Mouse (Mus musculus) midbrain, embryonic 14.5 days (tissue): ENCODE measurements around the gene Ocm. TPM values are rescaled to one million over a fixed set of nuclear protein-coding genes. Genes with fewer than 3 reads are reported as not detected.

ENCODE experiments used
- ATAC-seq: fragments of 200-750 bp; cut with Nextera tagmentation; 2 replicates; pipeline ENCODE4 v1.8.0; 2017; ENCODE audit warnings: moderate number of reproducible peaks, moderate library complexity; ENCODE audit not compliant: low FRiP score, low TSS enrichment
- DNase-seq: peaks from one replicate; pipeline ENCODE4 v3.0.0-alpha.2; 2015
- H3K27ac ChIP-seq: fragments of 300-500 bp; sonication (generic); replicated peaks from 2 replicates; pipeline ENCODE4 v1.5.1; 2014; ENCODE audit warnings: mild to moderate bottlenecking, low read depth, low read length, moderate library complexity
- H3K27me3 ChIP-seq: fragments of 300-500 bp; sonication (generic); 2 replicates; pipeline ENCODE4 v1.6.1; 2014; ENCODE audit warnings: low read length, control low read depth, mixed read lengths; ENCODE audit not compliant: control insufficient read depth, insufficient read depth
- H3K36me3 ChIP-seq: fragments of 300-500 bp; sonication (generic); 2 replicates; pipeline ENCODE4 v1.6.1; 2014; ENCODE audit warnings: low read length, control low read depth; ENCODE audit not compliant: control insufficient read depth, insufficient read depth
- H3K4me1 ChIP-seq: fragments of 300-500 bp; sonication (generic); 2 replicates; pipeline ENCODE4 v1.6.1; 2014; ENCODE audit warnings: mild to moderate bottlenecking, antibody characterized with exemption, low read length, control low read depth; ENCODE audit not compliant: control insufficient read depth, insufficient read depth
- H3K4me2 ChIP-seq: fragments of 300-500 bp; sonication (generic); 2 replicates; pipeline ENCODE4 v1.6.1; 2014; ENCODE audit warnings: mild to moderate bottlenecking, low read length, moderate library complexity
- H3K4me3 ChIP-seq: fragments of 300-500 bp; sonication (generic); replicated peaks from 2 replicates; pipeline ENCODE4 v1.5.1; 2014; ENCODE audit warnings: low read depth, low read length
- H3K9ac ChIP-seq: fragments of 300-500 bp; sonication (generic); replicated peaks from 2 replicates; pipeline ENCODE4 v1.6.1; 2014; ENCODE audit warnings: mild to moderate bottlenecking, low read length, moderate library complexity
- H3K9me3 ChIP-seq: fragments of 300-500 bp; sonication (generic); 2 replicates; pipeline ENCODE4 v1.6.1; 2016; ENCODE audit warnings: low read length, control low read depth, mixed read lengths; ENCODE audit not compliant: control insufficient read depth
- WGBS: fragments of 180-500 bp; shearing (Covaris S2); extraction: QIAGEN DNeasy Blood & Tissue Kit; methylation state at CpG from one replicate; pipeline ENCODE4 v1.1.7; 2014; 5-methylcytosine and 5-hydroxymethylcytosine counted together
- polyA plus RNA-seq: library from polyadenylated mRNA; unstranded; fragments of >200 nt; fragmentation: Nextera tagmentation; extraction: Ambion mirVana; gene quantifications from 2 replicates; pipeline ENCODE4 v1.2.1, GENCODE M21; 2014

Ocm gene
- polyA plus RNA-seq, 1 experiment from 2014 or later: not detected

DNA sequence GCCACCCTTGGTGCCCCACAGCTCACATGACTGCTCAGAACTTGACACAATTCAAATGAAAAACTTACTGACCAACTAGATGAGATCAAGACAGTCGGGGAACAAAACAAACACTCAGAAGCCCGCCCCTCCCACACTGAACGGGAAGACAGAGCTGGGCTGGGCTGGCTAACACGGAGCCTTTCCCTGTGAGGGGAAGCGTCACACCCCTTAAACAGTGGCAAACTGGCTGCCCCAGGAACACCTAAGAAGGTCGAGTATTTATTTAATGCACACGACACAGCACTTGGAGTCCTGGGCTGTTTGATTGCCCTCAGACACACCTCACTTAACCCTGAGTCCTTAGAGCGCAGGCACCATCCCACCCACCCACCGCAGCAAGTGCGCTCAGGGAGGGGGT, 33.8 kb downstream of the Ocm start:
- WGBS: 90% methylated on average over 10 of the region's 10 CpGs
- no peak for DNase-seq
- Histone ChIP-seq H3K4me1 (no peaks in the 10 kb centered on the region), H3K27ac (no peak overlapping the region), H3K4me2 (no peak overlapping the region), H3K27me3 (no peaks in the 10 kb centered on the region), H3K9ac (no peak overlapping the region), H3K4me3 (no peak overlapping the region), H3K9me3 (no peaks in the 10 kb centered on the region), H3K36me3 (peaks cover 98% of the 10 kb centered on the region)
- ATAC-seq: no peak

DNA sequence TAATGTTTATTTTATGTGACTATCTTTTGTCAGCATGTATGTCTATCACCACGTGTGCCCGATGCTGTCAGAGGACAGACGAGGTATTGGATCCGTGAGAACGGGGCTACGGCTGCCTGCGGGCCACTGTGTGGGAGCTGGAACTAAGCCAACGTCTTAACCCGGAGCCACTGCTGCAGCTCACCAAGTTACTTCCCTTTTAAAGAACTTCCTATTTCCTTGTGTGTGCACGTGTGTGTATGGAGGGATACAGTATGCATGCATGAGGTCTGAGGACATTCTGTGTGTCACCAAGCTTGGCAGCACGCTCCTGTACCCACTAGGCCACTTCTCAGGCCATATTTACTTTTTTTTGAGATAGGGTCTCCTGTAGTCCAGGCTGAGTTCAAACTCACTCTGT, 36.4 kb downstream of the Ocm start:
- no peaks in the 10 kb centered on the region for H3K9me3 ChIP-seq
- H3K4me1 ChIP-seq: no peaks in the 10 kb centered on the region
- H3K4me2 ChIP-seq: no peak overlapping the region
- no peak for ATAC-seq
- H3K9ac ChIP-seq: no peak overlapping the region
- H3K27me3 ChIP-seq: no peaks in the 10 kb centered on the region
- WGBS: 94% methylated on average over 11 of the region's 11 CpGs
- peaks cover 98% of the 10 kb centered on the region for H3K36me3 ChIP-seq
- no peak overlapping the region for H3K27ac ChIP-seq
- DNase-seq: no peak
- no peak overlapping the region for H3K4me3 ChIP-seq

DNA sequence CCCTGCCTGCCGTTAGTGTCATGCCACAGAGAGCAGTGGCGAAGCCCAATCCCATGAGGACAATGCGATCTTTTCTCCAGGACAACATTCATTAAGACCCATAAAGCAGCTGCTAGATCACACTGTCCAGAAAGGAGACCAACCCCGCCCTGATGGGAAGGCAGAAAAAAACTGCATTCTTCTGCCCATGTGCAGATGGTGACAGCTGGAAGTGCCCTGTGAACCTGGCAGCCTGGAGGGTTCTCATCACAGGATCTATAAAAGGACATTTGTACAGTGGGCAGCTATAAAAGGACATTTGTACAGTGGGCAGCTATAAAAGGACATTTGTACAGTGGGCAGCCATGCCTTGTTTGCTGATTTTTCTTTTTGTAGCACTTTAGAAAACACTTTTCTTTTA, 37.4 kb downstream of the Ocm start:
- WGBS: 84% methylated on average over 4 of the region's 4 CpGs

DNA sequence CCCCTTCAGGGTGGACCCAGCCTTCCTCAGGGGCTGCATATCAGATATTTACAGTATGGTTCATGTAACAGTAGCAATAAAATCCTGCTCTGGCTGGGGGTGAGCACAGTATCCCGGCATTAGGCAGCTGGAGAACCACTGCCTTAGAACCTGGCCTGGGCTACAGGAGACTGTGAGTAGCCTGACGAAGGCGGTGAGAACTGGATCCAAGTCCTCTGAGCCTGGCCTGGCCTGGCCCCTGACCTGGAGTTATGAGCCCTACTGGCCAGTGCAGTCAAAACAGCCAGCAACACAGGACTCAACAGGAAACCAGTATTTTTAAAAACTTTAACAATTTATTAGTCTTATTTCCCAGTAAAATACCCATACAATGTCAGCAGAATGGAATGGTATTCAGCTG, 38.9 kb downstream of the Ocm start:
- 93% methylated on average over 3 of the region's 3 CpGs for WGBS
- ATAC-seq (no peak), DNase-seq (no peak)
- no peaks in the 10 kb centered on the region for H3K4me1 ChIP-seq
- no peak overlapping the region for H3K27ac ChIP-seq
- peaks cover 91% of the 10 kb centered on the region for H3K36me3 ChIP-seq
- no peaks in the 10 kb centered on the region for H3K27me3 ChIP-seq
- no peaks in the 10 kb centered on the region for H3K9me3 ChIP-seq
- H3K4me3 ChIP-seq: no peak overlapping the region
- H3K9ac ChIP-seq: no peak overlapping the region
- no peak overlapping the region for H3K4me2 ChIP-seq

More for the DNA sequence above, 37.4 kb downstream of the Ocm start:
- Histone ChIP-seq H3K36me3 (peaks cover 97% of the 10 kb centered on the region), H3K9ac (no peak overlapping the region), H3K9me3 (no peaks in the 10 kb centered on the region), H3K4me1 (no peaks in the 10 kb centered on the region), H3K27ac (no peak overlapping the region), H3K27me3 (no peaks in the 10 kb centered on the region), H3K4me3 (no peak overlapping the region), H3K4me2 (no peak overlapping the region)
- DNase-seq (no peak), ATAC-seq (no peak)

DNA sequence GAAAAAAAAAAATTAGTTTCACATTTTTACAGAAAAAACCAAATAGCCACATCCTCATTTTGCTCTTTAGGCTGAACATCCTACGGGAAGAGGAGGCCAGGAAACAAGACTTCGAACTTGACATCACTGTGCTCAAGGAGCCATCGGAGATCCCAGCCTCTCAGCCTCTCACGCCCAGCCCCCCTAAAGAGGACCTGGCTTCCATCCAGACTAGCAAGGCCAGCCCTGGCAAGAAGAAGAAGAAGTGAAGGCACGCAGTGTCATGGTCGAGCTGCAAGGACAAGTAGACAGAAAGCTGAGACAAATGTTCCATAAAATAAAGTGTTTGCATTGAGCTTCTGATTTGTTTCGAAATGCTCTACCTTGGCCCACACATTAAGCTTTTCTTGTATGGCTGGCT, 41.1 kb downstream of the Ocm start:
- no peaks in the 10 kb centered on the region for H3K9me3 ChIP-seq
- no peaks in the 10 kb centered on the region for H3K27me3 ChIP-seq
- peaks cover 69% of the 10 kb centered on the region for H3K36me3 ChIP-seq
- H3K4me3 ChIP-seq: no peak overlapping the region
- no peak overlapping the region for H3K9ac ChIP-seq
- DNase-seq: peak; percentile 1
- peaks cover 3% of the 10 kb centered on the region; the same call in 1 of the 2 replicates for H3K4me1 ChIP-seq
- no peak for ATAC-seq
- WGBS: 87% methylated on average over 7 of the region's 7 CpGs
- H3K4me2 ChIP-seq: no peak overlapping the region
- H3K27ac ChIP-seq: no peak overlapping the region

DNA sequence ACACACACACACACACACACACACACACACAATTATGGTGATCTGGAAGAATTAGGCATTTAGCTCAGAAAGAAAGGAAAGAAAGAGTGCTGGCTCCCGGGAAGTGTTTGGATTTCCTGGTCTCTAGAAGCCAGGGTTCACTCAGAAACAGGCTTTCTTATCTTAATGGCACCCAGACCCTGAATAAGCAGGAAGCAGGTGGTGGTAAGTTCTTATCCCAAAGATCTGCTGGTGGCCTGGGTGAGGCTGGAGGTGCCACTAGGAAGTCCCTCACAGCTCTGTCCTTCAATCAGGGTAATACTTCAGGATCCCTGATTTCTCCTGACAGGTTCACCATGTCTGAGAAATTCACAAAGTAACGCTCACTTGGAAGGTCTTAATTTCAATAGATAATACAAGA, 44.1 kb downstream of the Ocm start:
- H3K9ac ChIP-seq: no peak overlapping the region
- peaks cover 3% of the 10 kb centered on the region; the same call in 1 of the 2 replicates for H3K4me1 ChIP-seq
- DNase-seq (no peak), ATAC-seq (no peak)
- no peak overlapping the region for H3K27ac ChIP-seq
- H3K4me2 ChIP-seq: no peak overlapping the region
- H3K36me3 ChIP-seq: peaks cover 39% of the 10 kb centered on the region
- no peaks in the 10 kb centered on the region for H3K27me3 ChIP-seq
- WGBS: 90% methylated on average over 2 of the region's 2 CpGs
- H3K4me3 ChIP-seq: no peak overlapping the region
- no peaks in the 10 kb centered on the region for H3K9me3 ChIP-seq

DNA sequence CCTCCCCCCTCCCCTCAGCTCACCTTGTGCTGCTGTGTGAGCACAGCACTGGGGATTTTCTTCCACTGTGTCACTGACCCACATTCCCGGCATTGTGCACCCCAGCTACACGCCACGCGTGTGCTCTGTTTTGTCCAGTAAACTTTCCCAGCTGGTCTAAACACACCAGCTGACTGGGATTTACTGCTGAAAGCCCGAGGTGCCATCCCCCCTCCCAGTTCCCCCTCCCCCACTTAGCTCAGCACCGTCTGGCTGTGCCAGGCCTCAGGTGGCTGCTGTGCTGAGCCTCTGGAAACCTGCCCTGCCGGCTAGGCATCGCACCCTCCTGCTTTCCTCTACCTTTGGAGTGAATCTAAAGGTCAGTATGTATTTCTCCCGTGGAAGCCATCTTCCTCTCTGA, 45.6 kb downstream of the Ocm start:
- 30% methylated on average over 9 of the region's 9 CpGs for WGBS
- Histone ChIP-seq H3K4me1 (peaks cover 3% of the 10 kb centered on the region; the same call in 1 of the 2 replicates), H3K9ac (0 out of 2 replicates have a peak overlapping the region, but pooled peaks have one; percentile 23), H3K27me3 (no peaks in the 10 kb centered on the region), H3K36me3 (peaks cover 24% of the 10 kb centered on the region), H3K27ac (no peak overlapping the region), H3K4me2 (no peak overlapping the region), H3K9me3 (no peaks in the 10 kb centered on the region), H3K4me3 (no peak overlapping the region)
- ATAC-seq (no peak), DNase-seq (peak; percentile 45)

DNA sequence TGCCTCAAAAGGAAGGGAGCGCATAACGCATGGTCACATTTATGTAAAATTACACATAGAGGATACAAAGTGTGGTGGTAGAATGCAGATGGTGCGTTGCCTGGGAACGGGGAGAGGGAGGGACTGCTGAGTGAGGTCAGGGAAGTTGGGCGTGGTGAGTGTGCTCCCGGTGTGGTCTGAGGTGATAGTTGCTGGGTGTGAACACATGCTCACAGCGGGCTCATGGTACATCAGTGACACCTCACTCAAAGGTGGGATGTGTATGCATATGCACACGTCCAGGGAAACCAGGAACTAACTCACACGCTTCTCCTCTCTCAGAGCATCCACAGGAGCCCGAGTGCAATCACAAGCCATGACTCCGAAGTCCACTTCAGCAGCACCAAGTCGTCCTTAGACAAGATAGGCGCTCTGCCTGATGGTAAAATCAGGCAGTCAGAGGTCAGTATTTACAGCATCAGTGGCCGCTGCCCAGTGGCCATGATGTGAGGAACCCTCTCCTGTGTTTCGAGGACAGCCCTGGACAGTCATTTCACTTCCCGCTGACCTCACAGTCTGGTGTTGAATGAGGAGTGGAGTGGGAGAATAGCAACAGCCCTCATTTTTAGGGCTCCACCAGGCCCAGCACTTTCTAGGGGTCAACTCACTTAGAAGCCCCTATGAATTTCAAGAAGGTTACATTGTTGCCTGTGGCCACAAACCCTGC, 49.6 kb downstream of the Ocm start:
- DNase-seq (no peak), ATAC-seq (no peak)
- Histone ChIP-seq H3K4me3 (no peak overlapping the region), H3K36me3 (no peaks in the 10 kb centered on the region), H3K9ac (no peak overlapping the region), H3K27me3 (no peaks in the 10 kb centered on the region), H3K27ac (no peak overlapping the region), H3K4me1 (peaks cover 3% of the 10 kb centered on the region; the same call in 1 of the 2 replicates), H3K4me2 (no peak overlapping the region), H3K9me3 (no peaks in the 10 kb centered on the region)
- WGBS: 84% methylated on average over 16 of the region's 16 CpGs

DNA sequence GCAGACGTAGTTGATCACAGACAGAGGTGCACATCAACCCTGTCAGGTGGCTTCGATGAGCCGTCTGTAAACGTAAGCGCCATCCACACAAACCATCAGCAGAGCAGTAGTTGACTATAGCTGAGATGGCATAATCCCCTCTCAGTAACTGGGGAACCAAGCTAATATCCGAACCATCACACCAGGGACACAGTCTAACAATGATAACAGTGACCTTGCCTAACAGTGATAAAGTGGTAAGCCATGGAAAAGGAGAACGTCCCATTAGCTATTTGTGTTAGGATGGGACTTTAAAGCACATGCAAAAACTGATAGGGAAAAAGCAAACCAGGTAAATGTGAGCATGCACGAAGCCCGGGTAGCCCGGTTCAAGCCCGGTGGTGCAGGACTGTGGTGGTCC, 50.2 kb downstream of the Ocm start:
- no peak overlapping the region for H3K9ac ChIP-seq
- H3K4me1 ChIP-seq: peaks cover 3% of the 10 kb centered on the region; the same call in 1 of the 2 replicates
- no peak for DNase-seq
- H3K4me3 ChIP-seq: no peak overlapping the region
- ATAC-seq: no peak
- H3K36me3 ChIP-seq: no peaks in the 10 kb centered on the region
- 89% methylated on average over 11 of the region's 11 CpGs for WGBS
- H3K4me2 ChIP-seq: no peak overlapping the region
- no peaks in the 10 kb centered on the region for H3K27me3 ChIP-seq
- H3K9me3 ChIP-seq: no peaks in the 10 kb centered on the region
- H3K27ac ChIP-seq: no peak overlapping the region
